8 mouse cellular contexts compared by ENCODE assay signal in genomic region chr5:121836692-121837415, GRCm38 (mm10). TPM values are rescaled to one million over a fixed set of nuclear protein-coding genes. Genes with fewer than 3 reads are reported as not detected.
DNase-seq lines count a peak whose midpoint lies in the region; ATAC-seq and TF ChIP-seq lines count a peak whose summit lies in the region.

No protein-coding gene starts in this region.

- 0 out of 2 replicates have a peak, but pooled peaks have one; percentile 6 for TF ChIP-seq EP300 in heart, adult 2 months (IDR thresholded peaks at IDR 0.05; ENCODE audit: insufficient read depth, low read depth, low read length)

- peak; percentile 31; the same call in 1 of the 2 replicates for TF ChIP-seq CTCF in heart, adult 2 months (IDR thresholded peaks at IDR 0.05)
- TF ChIP-seq CTCF in midbrain, postnatal 0 days (IDR thresholded peaks at IDR 0.05): no peak

- ATAC-seq in embryonic facial prominence, embryonic 13.5 days (ENCODE audit: insufficient number of reproducible peaks, insufficient read depth, low FRiP score, low TSS enrichment, low read depth): peak; percentile 73
- ATAC-seq in limb, embryonic 15.5 days (ENCODE audit: insufficient number of reproducible peaks, low FRiP score, low TSS enrichment, low read depth): peak; percentile 82
- peak; percentile 60 for ATAC-seq in midbrain, postnatal 0 days (ENCODE audit: low FRiP score)

- peak; percentile 82 for TF ChIP-seq POLR2A in heart, adult 2 months (IDR thresholded peaks at IDR 0.05; ENCODE audit: insufficient read depth, low read depth, low read length)

- intact Hi-C loops in heart, adult 2 months (cut with DNase I): loop anchor here (5.0 kb wide), 1 partner anchor 125 kb away; the partner anchor contains the start of gene Atxn2

- no peaks in the 10 kb centered on the region for H3K36me3 ChIP-seq in embryonic facial prominence, embryonic 13.5 days
- H3K36me3 ChIP-seq in heart, adult 2 months (ENCODE audit: control insufficient read depth, insufficient read depth, low read length): peaks cover 2% of the 10 kb centered on the region; the same call in 1 of the 2 replicates
- no peaks in the 10 kb centered on the region for H3K36me3 ChIP-seq in limb, embryonic 15.5 days
- H3K36me3 ChIP-seq in midbrain, postnatal 0 days (ENCODE audit: insufficient read depth, low read length): no peaks in the 10 kb centered on the region

- peak overlapping the region; percentile 82 for H3K4me3 ChIP-seq in embryonic facial prominence, embryonic 13.5 days
- H3K4me3 ChIP-seq in heart, adult 2 months: peak overlapping the region; percentile 74
- peak overlapping the region; percentile 66 for H3K4me3 ChIP-seq in limb, embryonic 15.5 days
- peak overlapping the region; percentile 76 for H3K4me3 ChIP-seq in midbrain, postnatal 0 days (ENCODE audit: low read depth, low read length)

- peaks cover 33% of the 10 kb centered on the region for H3K27me3 ChIP-seq in embryonic facial prominence, embryonic 13.5 days
- no peaks in the 10 kb centered on the region for H3K27me3 ChIP-seq in heart, adult 2 months (ENCODE audit: control insufficient read depth, insufficient read depth, low read length)
- no peaks in the 10 kb centered on the region for H3K27me3 ChIP-seq in limb, embryonic 15.5 days
- peaks cover 14% of the 10 kb centered on the region for H3K27me3 ChIP-seq in midbrain, postnatal 0 days (ENCODE audit: insufficient read depth, low read length)

- peaks cover 52% of the 10 kb centered on the region for H3K4me1 ChIP-seq in embryonic facial prominence, embryonic 13.5 days
- H3K4me1 ChIP-seq in heart, adult 2 months (ENCODE audit: control insufficient read depth, insufficient read depth, low read length): peaks cover 20% of the 10 kb centered on the region
- H3K4me1 ChIP-seq in limb, embryonic 15.5 days: peaks cover 63% of the 10 kb centered on the region
- H3K4me1 ChIP-seq in midbrain, postnatal 0 days (ENCODE audit: insufficient read depth, low read length): peaks cover 14% of the 10 kb centered on the region

- peaks cover 11% of the 10 kb centered on the region for H3K79me2 ChIP-seq in heart, adult 2 months (replicated peaks; ENCODE audit: control insufficient read depth, insufficient read depth, low read length)

- H3K9ac ChIP-seq in embryonic facial prominence, embryonic 13.5 days: peak overlapping the region; percentile 83
- H3K9ac ChIP-seq in heart, adult 2 months (ENCODE audit: low read depth, low read length): peak overlapping the region; percentile 91
- H3K9ac ChIP-seq in limb, embryonic 15.5 days: peak overlapping the region; percentile 73
- H3K9ac ChIP-seq in midbrain, postnatal 0 days (replicated peaks; ENCODE audit: low read length, poor library complexity, severe bottlenecking): peak overlapping the region; percentile 69

- H3K9me3 ChIP-seq in embryonic facial prominence, embryonic 13.5 days: no peaks in the 10 kb centered on the region
- H3K9me3 ChIP-seq in limb, embryonic 15.5 days: no peaks in the 10 kb centered on the region
- H3K9me3 ChIP-seq in midbrain, postnatal 0 days (ENCODE audit: low read length): no peaks in the 10 kb centered on the region

- peak overlapping the region; percentile 90 for H3K4me2 ChIP-seq in embryonic facial prominence, embryonic 13.5 days
- peak overlapping the region; percentile 91 for H3K4me2 ChIP-seq in limb, embryonic 15.5 days
- H3K4me2 ChIP-seq in midbrain, postnatal 0 days (ENCODE audit: low read depth, low read length, poor library complexity, severe bottlenecking): peak overlapping the region; percentile 94

- H3K27ac ChIP-seq in embryonic facial prominence, embryonic 13.5 days: peak overlapping the region; percentile 66
- peak overlapping the region; percentile 98 for H3K27ac ChIP-seq in heart, adult 2 months
- H3K27ac ChIP-seq in limb, embryonic 15.5 days: peak overlapping the region; percentile 72
- H3K27ac ChIP-seq in midbrain, postnatal 0 days (ENCODE audit: low read depth, low read length): peak overlapping the region; percentile 32; the same call in 1 of the 2 replicates

- peak; percentile 98 for DNase-seq in 416B (ENCODE audit: low read depth)
- DNase-seq in adrenal gland, postnatal 36 days: peak; percentile 92 to 96
- peak; percentile 95 to 96 for DNase-seq in heart, adult 2 months
- DNase-seq in kidney, adult 8-10 months: peak; percentile 93 to 96
- DNase-seq in midbrain, postnatal 0 days (ENCODE audit: low spot score): peak; percentile 80
- DNase-seq in spleen, postnatal 10 days (ENCODE audit: low spot score in 2 of 2): peak; percentile 88 to 95

- WGBS in embryonic facial prominence, embryonic 13.5 days: under 1% methylated on average over 64 of the region's 77 CpGs
- under 1% methylated on average over 74 of the region's 77 CpGs for whole genome bisulfite sequencing in heart, adult 2 months
- under 1% methylated on average over 77 of the region's 77 CpGs for WGBS in limb, embryonic 15.5 days
- WGBS in midbrain, postnatal 0 days: 1% methylated on average over 60 of the region's 77 CpGs

RNA-seq across cellular contexts. Expression of gene Sh2b3, which starts 0.6 kb away (rescaled TPM):
- total RNA-seq in adrenal gland, postnatal 36 days (2021): 10 to 100 TPM; 33.7 to 34.8 TPM
- polyA plus RNA-seq in embryonic facial prominence, embryonic 13.5 days (2015; fragmentation: Nextera tagmentation; extraction: Ambion mirVana): 11.3 and 12.2 TPM in 2 replicates
- total RNA-seq in heart, adult 2 months (2021): 10 to 100 TPM; 21.6 to 22.5 TPM
- polyA plus RNA-seq in heart, adult 2 months (2012; rRNA removed): 19.3 and 20.1 TPM in 2 replicates
- 13.1 and 14.8 TPM in 2 replicates for polyA plus RNA-seq in limb, embryonic 15.5 days (2015; fragmentation: Nextera tagmentation; extraction: Ambion mirVana)
- 21.5 and 23.8 TPM in 2 replicates for total RNA-seq in midbrain, postnatal 0 days (2014; rRNA removed)
- polyA plus RNA-seq in midbrain, postnatal 0 days (2015; fragmentation: Nextera tagmentation; extraction: Ambion mirVana): 5.9 and 6.4 TPM in 2 replicates

RNA-seq across cellular contexts. Expression of gene Pheta1, which starts 11.9 kb away (rescaled TPM):
- 1 to 10 TPM; 5.5 to 7.0 TPM for total RNA-seq in adrenal gland, postnatal 36 days (2021)
- polyA plus RNA-seq in embryonic facial prominence, embryonic 13.5 days (2015; fragmentation: Nextera tagmentation; extraction: Ambion mirVana): 36.2 and 41.1 TPM in 2 replicates
- 1 to 10 TPM; 9.3 TPM for total RNA-seq in heart, adult 2 months (2021)
- 12.5 and 12.7 TPM in 2 replicates for polyA plus RNA-seq in heart, adult 2 months (2012; rRNA removed)
- 28.0 and 29.0 TPM in 2 replicates for polyA plus RNA-seq in limb, embryonic 15.5 days (2015; fragmentation: Nextera tagmentation; extraction: Ambion mirVana)
- total RNA-seq in midbrain, postnatal 0 days (2014; rRNA removed): 46.1 and 49.7 TPM in 2 replicates
- polyA plus RNA-seq in midbrain, postnatal 0 days (2015; fragmentation: Nextera tagmentation; extraction: Ambion mirVana): 29.8 and 33.1 TPM in 2 replicates

Comparison
In these comparisons a context has a peak if more than half of its experiments do, and no peak if none do; other contexts are left out.
1. Peak in every context shown above with its lines: DNase-seq, ATAC-seq, H3K4me3 ChIP-seq and H3K27ac ChIP-seq.
2. H3K27ac ChIP-seq: peak in every context shown above with its lines; median percentile 98 in heart, adult 2 months; 72 in limb, embryonic 15.5 days; 66 in embryonic facial prominence, embryonic 13.5 days; 32 in midbrain, postnatal 0 days.